Mouse (Mus musculus): ENCODE results near the gene Cldn15. TPM values are rescaled to one million over a fixed set of nuclear protein-coding genes. Genes with fewer than 3 reads are reported as not detected.

The Cldn15 gene
- polyA plus RNA-seq, 1 experiment from 2014 or later = 6.7 TPM

- WGBS = under 1% methylated on average over 23 of the region's 23 CpGs
- no peak overlapping the region for H3K27ac ChIP-seq (ENCODE audit: low read length)
- H3K27me3 ChIP-seq (ENCODE audit: control insufficient read depth, insufficient read depth, low read length) = peaks cover 33% of the 10 kb centered on the region
- H3K4me2 ChIP-seq (replicated peaks; ENCODE audit: low read depth, low read length) = no peak overlapping the region
- no peak for ATAC-seq (ENCODE audit: insufficient number of reproducible peaks, insufficient read depth, low FRiP score, low read depth)
- no peak overlapping the region for H3K9ac ChIP-seq (replicated peaks; ENCODE audit: low read depth, low read length)
- H3K9me3 ChIP-seq (ENCODE audit: control insufficient read depth, low read depth, low read length) = no peaks in the 10 kb centered on the region
- no peak overlapping the region for H3K4me3 ChIP-seq (ENCODE audit: low read depth, low read length)
- H3K4me1 ChIP-seq (ENCODE audit: control insufficient read depth, insufficient read depth, low read length) = peaks cover 6% of the 10 kb centered on the region; the same call in 1 of the 2 replicates
- H3K36me3 ChIP-seq (ENCODE audit: control insufficient read depth, insufficient read depth, low read length) = no peaks in the 10 kb centered on the region
These were observed 58.7 kb downstream of the Cldn15 start for GRCm38 (mm10) chr5:137025132-137025531.

MicroRNAs within 50 kb of the gene (microRNA counts, 519-probe panel; counts per million panel counts)
- microRNA mmu-miR-702 = not detected

Small RNA genes within 50 kb of the gene (microRNA-seq; reads per million reads assigned to microRNA genes)
- gene Mir702 = 26.3 reads per million, percentile 31 among the genes with 10 or more reads in this experiment

Other genes starting within 250 kb of the Cldn15 start
- 11.7 and 12.2 TPM in 2 replicates for gene Col26a1, start 83.4 kb upstream of the Cldn15 start, polyA plus RNA-seq (2014; fragmentation: Nextera tagmentation; extraction: Ambion mirVana)
- 65.9 and 75.1 TPM in 2 replicates for gene Ift22, start 58.5 kb upstream of the Cldn15 start, polyA plus RNA-seq (2014; fragmentation: Nextera tagmentation; extraction: Ambion mirVana)
- gene Fis1, start 13.3 kb upstream of the Cldn15 start, polyA plus RNA-seq (2014; fragmentation: Nextera tagmentation; extraction: Ambion mirVana) = 283 and 304 TPM in 2 replicates
- gene Plod3, start 20.4 kb downstream of the Cldn15 start, polyA plus RNA-seq (2014; fragmentation: Nextera tagmentation; extraction: Ambion mirVana) = 40.1 and 41.5 TPM in 2 replicates
- 101 and 108 TPM in 2 replicates for gene Znhit1, start 21.4 kb downstream of the Cldn15 start, polyA plus RNA-seq (2014; fragmentation: Nextera tagmentation; extraction: Ambion mirVana)
- 0.65 and 0.83 TPM in 2 replicates for gene Vgf, start 59.8 kb downstream of the Cldn15 start, polyA plus RNA-seq (2014; fragmentation: Nextera tagmentation; extraction: Ambion mirVana)
- 146 and 159 TPM in 2 replicates for gene Ap1s1, start 79.5 kb downstream of the Cldn15 start, polyA plus RNA-seq (2014; fragmentation: Nextera tagmentation; extraction: Ambion mirVana)
- gene Serpine1, start 105.7 kb downstream of the Cldn15 start, polyA plus RNA-seq (2014; fragmentation: Nextera tagmentation; extraction: Ambion mirVana) = 0.27 and 0.33 TPM in 2 replicates
- 10.9 and 12.0 TPM in 2 replicates for gene Trim56, start 149.6 kb downstream of the Cldn15 start, polyA plus RNA-seq (2014; fragmentation: Nextera tagmentation; extraction: Ambion mirVana)
- not detected in 2 replicates for gene Muc3, start 182.7 kb downstream of the Cldn15 start, polyA plus RNA-seq (2014; fragmentation: Nextera tagmentation; extraction: Ambion mirVana)
- 0.26 and 0.27 TPM in 2 replicates for gene Muc3a, start 245.8 kb downstream of the Cldn15 start, polyA plus RNA-seq (2014; fragmentation: Nextera tagmentation; extraction: Ambion mirVana)

Data from stomach, embryonic 14.5 days (tissue).